Mouse (Mus musculus): ENCODE results near the gene Cysltr2.

Gene Cysltr2

DNA sequence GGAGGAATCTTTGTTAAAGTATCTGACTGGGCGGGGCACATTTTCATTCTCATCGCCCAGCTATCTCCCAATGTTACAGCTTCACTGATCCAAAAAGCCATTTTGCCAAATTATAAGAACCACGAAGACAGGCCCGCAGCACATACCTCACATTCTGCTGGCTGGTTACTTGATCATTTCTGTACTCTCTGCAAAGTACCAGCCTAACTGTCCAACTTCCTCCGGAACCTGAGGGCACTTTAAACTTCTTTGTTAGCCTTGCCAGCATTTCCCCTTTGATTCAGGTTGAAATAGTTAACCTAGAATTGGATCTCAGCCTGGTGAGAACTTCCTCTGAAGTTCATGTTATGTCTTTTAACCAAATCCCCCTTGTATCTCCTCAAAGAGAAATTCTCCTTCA, 63.8 kb downstream of the Cysltr2 start:
- no peak for DNase-seq (ENCODE audit: low read depth)

DNA sequence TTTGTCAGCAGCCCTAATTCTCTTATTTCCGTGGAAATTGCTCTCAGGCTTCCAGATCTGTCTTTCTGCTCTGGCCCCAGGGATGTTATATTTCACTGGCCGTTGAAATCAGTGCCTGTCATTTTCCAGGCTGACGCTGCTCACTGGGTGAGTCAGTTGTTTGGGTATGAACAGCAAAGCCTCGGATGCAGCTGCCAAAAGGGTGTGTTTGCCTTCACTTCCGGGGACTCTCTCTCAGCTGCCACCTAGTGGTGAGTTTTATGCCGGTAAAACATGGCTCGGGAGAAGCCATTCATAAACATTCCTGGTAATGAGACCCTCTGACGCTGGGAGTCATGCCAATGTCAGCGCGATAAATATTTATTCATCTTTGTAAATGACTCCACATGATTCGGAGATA, 65.5 kb downstream of the Cysltr2 start:
- DNase-seq (ENCODE audit: low read depth) = peak; percentile 95

DNA sequence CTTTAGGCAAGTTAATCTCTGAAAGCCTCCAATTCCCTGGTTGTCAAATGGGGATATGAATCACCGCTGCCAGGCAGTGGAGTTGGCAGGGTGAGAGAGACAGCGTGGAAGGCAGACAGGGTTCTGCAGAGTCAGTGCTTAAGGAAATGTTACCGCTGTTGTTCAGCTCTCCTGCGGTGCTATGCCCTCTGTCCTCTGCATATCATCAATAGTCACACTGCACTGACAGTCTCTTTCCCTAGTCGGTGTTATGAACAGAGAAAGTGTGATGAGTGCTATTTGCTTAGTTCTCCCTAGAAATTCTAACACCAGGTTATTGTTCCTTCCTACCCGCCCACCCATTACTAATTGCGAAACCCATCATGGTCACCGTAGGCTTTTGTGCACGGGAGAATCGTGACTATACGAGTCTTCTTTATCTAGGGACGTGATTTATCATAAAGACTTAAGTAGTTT, 65.9 kb downstream of the Cysltr2 start:
- peak; percentile 83 for DNase-seq (ENCODE audit: low read depth)

DNA sequence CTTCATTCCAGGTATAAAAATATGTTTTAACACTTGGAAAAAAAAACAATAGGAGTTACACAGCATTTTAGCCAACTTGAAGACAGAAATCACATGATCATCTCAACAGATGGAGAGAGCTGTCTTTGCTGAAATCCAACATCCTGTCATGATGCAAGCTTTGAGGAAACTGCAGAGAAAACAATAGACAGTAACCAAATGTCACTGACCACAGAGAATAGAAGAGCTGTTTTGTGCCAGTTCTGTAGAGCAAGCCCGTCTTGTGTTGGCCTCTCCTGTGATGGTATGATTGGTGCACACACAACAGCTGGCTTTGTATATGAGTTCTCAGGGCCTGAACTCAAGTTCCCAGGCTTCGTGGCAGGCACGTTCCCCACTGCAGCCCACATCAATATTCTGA, 68.2 kb downstream of the Cysltr2 start:
- DNase-seq (ENCODE audit: low read depth) = no peak

DNA sequence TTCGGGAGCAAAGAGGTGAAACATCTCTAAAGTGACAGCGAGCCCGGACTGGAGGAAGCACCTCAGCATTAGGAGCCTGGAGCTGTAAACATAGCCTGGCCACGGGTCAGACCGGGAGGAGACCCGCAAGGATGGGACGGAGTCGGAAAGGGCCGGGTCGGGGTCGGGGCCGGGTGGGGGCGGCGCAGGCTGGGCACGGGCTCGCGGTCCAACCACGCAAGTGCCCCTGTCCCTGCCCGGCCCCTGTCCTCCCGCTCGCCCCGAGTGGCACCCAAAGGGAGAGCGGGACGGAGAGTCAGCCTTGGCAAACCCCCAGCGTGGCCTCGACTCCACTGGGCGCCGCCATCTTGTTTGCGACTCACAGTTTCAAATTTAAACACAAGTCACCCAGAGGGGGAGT, 68.8 kb downstream of the Cysltr2 start:
- DNase-seq (ENCODE audit: low read depth) = no peak

DNA sequence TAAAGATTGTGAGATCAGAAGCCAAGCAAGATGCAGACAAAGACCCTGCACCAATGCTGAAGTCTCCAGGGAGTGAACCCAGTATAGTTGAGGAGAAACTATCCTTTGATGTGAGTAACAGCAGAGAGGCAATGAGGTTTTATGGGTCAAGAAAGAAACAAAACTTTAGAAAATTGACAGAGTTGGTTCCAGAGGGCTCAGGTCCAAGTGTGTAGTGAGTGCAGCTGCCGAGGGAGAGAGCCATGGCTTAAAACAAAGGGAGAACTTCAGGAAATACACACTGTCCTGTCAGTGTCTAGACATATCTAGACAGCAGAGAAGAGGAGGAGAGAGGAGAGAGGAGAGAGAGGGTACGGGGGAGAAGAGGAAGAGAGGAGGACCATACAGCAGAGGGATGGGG, 72.8 kb downstream of the Cysltr2 start:
- peak; percentile 52 for DNase-seq (ENCODE audit: low read depth)
